In genomic region chr9:44389273-44389672, GRCm38 (mm10) we compare ENCODE assay signal across 8 mouse cellular contexts. TPM values are rescaled to one million over a fixed set of nuclear protein-coding genes. Genes with fewer than 3 reads are reported as not detected.
A peak's percentile ranks its signal among the peaks of the same experiment; 100 is the strongest.
DNase-seq lines count a peak whose midpoint lies in the region; ATAC-seq and TF ChIP-seq lines count a peak whose summit lies in the region.

No protein-coding gene starts in this region.

- no peak overlapping the region for H3K4me3 ChIP-seq in gastrocnemius, adult 2 months
- no peak overlapping the region for H3K4me3 ChIP-seq in neural tube, embryonic 11.5 days (ENCODE audit: low read depth, low read length)

- H3K27ac ChIP-seq in gastrocnemius, adult 2 months = no peak overlapping the region
- no peak overlapping the region for H3K27ac ChIP-seq in neural tube, embryonic 11.5 days (ENCODE audit: low read depth, low read length)

- intact Hi-C loops in gastrocnemius, adult 2 months (cut with DNase I) = no loop called here

- ATAC-seq in neural tube, embryonic 11.5 days (ENCODE audit: insufficient read depth, low FRiP score, low TSS enrichment) = no peak
- peak; percentile 70; the same call in 1 of the 2 replicates for ATAC-seq in neutrophil, adult 5-6 weeks (ENCODE audit: extremely low read depth, insufficient number of reproducible peaks, low FRiP score, poor library complexity, severe bottlenecking)

- WGBS in neural tube, embryonic 11.5 days = 66% methylated on average over 8 of the region's 8 CpGs

- TF ChIP-seq CTCF in gastrocnemius, adult 2 months (IDR thresholded peaks at IDR 0.05) = peak; percentile 77

- H3K9ac ChIP-seq in neural tube, embryonic 11.5 days (ENCODE audit: low read length) = no peak overlapping the region

- no peaks in the 10 kb centered on the region for H3K27me3 ChIP-seq in neural tube, embryonic 11.5 days (ENCODE audit: control insufficient read depth, insufficient read depth, low read length)

- no peaks in the 10 kb centered on the region for H3K4me1 ChIP-seq in neural tube, embryonic 11.5 days (ENCODE audit: control insufficient read depth, insufficient read depth, low read length)

- peak; percentile 48 for DNase-seq in gastrocnemius, adult 2 months
- DNase-seq in gastrocnemius, postnatal 25 days = no peak
- peak; percentile 45 for DNase-seq in neural tube, embryonic 11.5 days (ENCODE audit: low spot score)
- DNase-seq in neural tube, embryonic 10.5 days (ENCODE audit: extremely low spot score, low spot score) = no peak
- DNase-seq in cerebellum, adult 11-12 months = peak; percentile 67
- DNase-seq in kidney, postnatal 36 days = peak; percentile 62 to 80
- no peak for DNase-seq in ovary, postnatal 10 days (ENCODE audit: low spot score)

- no peaks in the 10 kb centered on the region for H3K9me3 ChIP-seq in neural tube, embryonic 11.5 days (ENCODE audit: control insufficient read depth, low read length)

- peaks cover 32% of the 10 kb centered on the region for H3K36me3 ChIP-seq in neural tube, embryonic 11.5 days (ENCODE audit: control insufficient read depth, insufficient read depth, low read length)

- H3K4me2 ChIP-seq in neural tube, embryonic 11.5 days (ENCODE audit: low read depth) = no peak overlapping the region

RNA-seq across cellular contexts. Expression of gene Slc37a4, which starts 7.4 kb away (rescaled TPM):
- total RNA-seq in gastrocnemius, adult 2 months (2021) = 100 to 1,000 TPM in 1 of 2 experiments, 10 to 100 TPM in 1; 90.6 to 129 TPM
- 100 to 1,000 TPM; 117 to 142 TPM for total RNA-seq in gastrocnemius, postnatal 25 days (2021)
- 26.8 and 31.8 TPM in 2 replicates for polyA plus RNA-seq in neural tube, embryonic 11.5 days (2014; fragmentation: Nextera tagmentation; extraction: Ambion mirVana)
- 15.4 and 21.5 TPM in 2 replicates for total RNA-seq in neutrophil, adult 5-6 weeks (2017)

RNA-seq across cellular contexts. Expression of gene Hyou1, which starts 10.0 kb away (rescaled TPM):
- 10 to 100 TPM; 24.2 to 33.6 TPM for total RNA-seq in gastrocnemius, adult 2 months (2021)
- total RNA-seq in gastrocnemius, postnatal 25 days (2021) = 10 to 100 TPM; 28.0 to 31.3 TPM
- 36.7 and 38.8 TPM in 2 replicates for polyA plus RNA-seq in neural tube, embryonic 11.5 days (2014; fragmentation: Nextera tagmentation; extraction: Ambion mirVana)
- 39.9 and 42.2 TPM in 2 replicates for total RNA-seq in neutrophil, adult 5-6 weeks (2017)

RNA-seq across cellular contexts. Expression of gene Rps25, which starts 17.7 kb away (rescaled TPM):
- total RNA-seq in gastrocnemius, adult 2 months (2021) = 100 to 1,000 TPM; 740 to 827 TPM
- 100 to 1,000 TPM; 631 to 665 TPM for total RNA-seq in gastrocnemius, postnatal 25 days (2021)
- 1,766 and 1,857 TPM in 2 replicates for polyA plus RNA-seq in neural tube, embryonic 11.5 days (2014; fragmentation: Nextera tagmentation; extraction: Ambion mirVana)
- 1,089 and 1,185 TPM in 2 replicates for total RNA-seq in neutrophil, adult 5-6 weeks (2017)

RNA-seq across cellular contexts. Expression of gene Trappc4, which starts 18.1 kb away (rescaled TPM):
- total RNA-seq in gastrocnemius, adult 2 months (2021) = 10 to 100 TPM; 15.4 to 21.5 TPM
- 10 to 100 TPM; 13.8 to 17.5 TPM for total RNA-seq in gastrocnemius, postnatal 25 days (2021)
- 204 and 214 TPM in 2 replicates for polyA plus RNA-seq in neural tube, embryonic 11.5 days (2014; fragmentation: Nextera tagmentation; extraction: Ambion mirVana)
- 31.8 and 32.8 TPM in 2 replicates for total RNA-seq in neutrophil, adult 5-6 weeks (2017)

RNA-seq across cellular contexts. Expression of gene Vps11, which starts 27.8 kb away (rescaled TPM):
- 10 to 100 TPM; 16.6 to 19.5 TPM for total RNA-seq in gastrocnemius, adult 2 months (2021)
- total RNA-seq in gastrocnemius, postnatal 25 days (2021) = 10 to 100 TPM; 13.5 to 14.5 TPM
- polyA plus RNA-seq in neural tube, embryonic 11.5 days (2014; fragmentation: Nextera tagmentation; extraction: Ambion mirVana) = 29.3 and 32.9 TPM in 2 replicates
- 34.6 and 37.4 TPM in 2 replicates for total RNA-seq in neutrophil, adult 5-6 weeks (2017)

Comparison
In these comparisons a context has a peak if more than half of its experiments do, and no peak if none do; other contexts are left out.
1. DNase-seq: peak in gastrocnemius, adult 2 months (single experiment), neural tube, embryonic 11.5 days (single experiment), cerebellum, adult 11-12 months (single experiment) and kidney, postnatal 36 days (2 of 2); none in gastrocnemius, postnatal 25 days (single experiment), neural tube, embryonic 10.5 days (single experiment) and ovary, postnatal 10 days (single experiment).